Mouse (Mus musculus) kidney, adult 8-10 months (tissue): ENCODE results near the gene Wdr89.

Experiments
- DNase-seq, 2 experiments: peaks; one replicate each; pipeline ENCODE4 v3.0.0; 2022

The Wdr89 gene

DNA sequence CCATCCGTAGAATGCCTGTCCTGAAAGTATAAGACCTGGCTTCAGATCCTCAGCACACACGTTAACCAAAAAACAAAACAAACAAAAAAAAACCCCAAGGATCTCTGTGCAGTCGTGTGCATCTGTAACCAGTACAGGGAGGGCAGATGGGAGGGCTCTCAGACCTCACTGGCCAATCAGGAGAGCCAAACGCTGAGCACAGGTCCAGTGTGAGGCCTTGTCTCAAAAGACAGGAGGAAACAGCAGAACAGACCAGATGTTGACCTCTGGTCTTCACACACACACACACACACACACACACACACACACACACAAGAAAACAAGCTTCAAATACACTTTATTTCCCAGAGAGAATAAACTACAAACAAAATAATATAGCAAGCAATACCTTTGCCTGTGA lies 69.8 kb downstream of the Wdr89 start:
- peak; percentile 76 to 77 for DNase-seq

DNA sequence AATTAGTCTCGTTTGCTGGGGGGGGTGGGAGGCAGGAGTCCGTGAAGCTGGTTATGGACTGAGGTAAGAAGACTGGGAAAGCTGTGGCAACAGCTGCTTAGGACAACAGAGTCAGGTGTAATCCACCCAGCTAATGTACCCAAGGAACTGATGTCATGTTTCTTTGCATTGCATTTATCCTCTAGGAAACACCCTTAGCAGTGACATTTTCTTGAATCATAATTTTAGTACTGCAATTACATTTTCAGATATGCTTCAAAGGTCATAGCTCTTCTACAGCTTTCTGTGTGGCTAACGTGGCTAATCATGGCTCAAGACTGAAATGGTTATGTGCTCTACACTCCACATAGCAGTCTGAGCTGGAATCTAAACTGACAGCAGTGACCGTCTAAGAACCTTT lies 70.3 kb downstream of the Wdr89 start:
- no peak for DNase-seq

DNA sequence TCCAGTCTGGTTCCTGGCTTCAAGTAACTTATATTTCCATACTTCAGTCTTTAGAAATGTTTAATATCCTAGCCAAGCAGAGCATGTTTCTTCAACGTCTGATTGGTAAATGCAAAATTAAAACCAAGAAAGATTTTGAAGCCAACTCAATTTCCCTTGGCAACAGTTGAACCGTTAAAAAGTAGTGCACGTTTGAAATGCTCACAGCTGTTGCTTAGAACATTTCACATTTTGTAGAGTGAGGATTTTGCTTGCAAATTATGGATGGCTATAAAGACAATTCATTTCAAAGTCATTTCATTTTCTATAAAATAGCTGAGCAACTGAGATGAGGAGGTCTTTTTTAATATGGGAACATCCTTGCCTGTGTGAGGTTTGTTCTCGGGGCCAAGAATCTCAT lies 71.6 kb downstream of the Wdr89 start:
- DNase-seq: no peak

DNA sequence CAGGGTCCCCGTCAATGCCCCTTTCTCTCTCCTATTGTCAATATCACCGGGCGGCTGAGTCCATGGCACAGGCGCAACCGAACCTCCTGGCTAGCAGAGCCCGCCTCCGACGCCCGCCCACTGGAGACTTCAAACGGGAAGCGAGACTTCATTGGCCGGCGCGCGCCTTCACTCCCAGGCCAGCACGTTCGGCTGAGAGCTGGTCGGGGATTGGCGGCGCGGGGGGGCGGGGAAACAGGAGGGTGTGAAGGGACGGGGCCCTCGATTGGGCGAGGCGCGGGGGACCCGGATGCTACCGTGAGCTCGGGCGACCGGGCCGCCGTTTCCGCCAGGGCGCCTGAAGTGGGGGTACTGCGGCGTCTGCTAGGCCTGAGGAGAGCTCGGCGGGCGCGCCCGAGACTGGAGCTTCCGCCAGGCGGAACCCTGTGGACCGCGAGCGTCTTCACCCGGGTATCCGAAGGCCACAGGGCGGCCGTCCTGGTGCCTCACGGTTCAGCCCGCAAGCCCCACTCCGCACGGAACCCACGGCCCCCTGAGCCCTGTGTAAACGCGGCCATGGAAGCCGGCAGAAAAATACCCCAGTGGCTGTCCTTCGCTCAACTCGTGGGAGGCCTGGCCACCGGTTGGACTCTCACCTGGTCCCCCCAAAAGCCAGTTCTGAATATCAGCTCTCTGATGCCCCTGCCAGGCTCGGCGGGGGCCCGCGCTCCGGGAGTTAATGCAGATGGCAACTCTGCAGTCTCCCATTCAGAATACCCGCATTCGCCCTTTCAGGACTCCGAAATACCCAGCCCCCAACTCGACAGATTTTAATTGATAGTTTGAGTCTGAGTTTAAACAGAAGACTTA lies 73.0 kb downstream of the Wdr89 start, which contains the start of gene Ppp2r5e:
Gene Ppp2r5e, minus strand, starts transcription at position 92 of the 849 bp plus-strand sequence.
- peak; percentile 98 to 99 for DNase-seq

DNA sequence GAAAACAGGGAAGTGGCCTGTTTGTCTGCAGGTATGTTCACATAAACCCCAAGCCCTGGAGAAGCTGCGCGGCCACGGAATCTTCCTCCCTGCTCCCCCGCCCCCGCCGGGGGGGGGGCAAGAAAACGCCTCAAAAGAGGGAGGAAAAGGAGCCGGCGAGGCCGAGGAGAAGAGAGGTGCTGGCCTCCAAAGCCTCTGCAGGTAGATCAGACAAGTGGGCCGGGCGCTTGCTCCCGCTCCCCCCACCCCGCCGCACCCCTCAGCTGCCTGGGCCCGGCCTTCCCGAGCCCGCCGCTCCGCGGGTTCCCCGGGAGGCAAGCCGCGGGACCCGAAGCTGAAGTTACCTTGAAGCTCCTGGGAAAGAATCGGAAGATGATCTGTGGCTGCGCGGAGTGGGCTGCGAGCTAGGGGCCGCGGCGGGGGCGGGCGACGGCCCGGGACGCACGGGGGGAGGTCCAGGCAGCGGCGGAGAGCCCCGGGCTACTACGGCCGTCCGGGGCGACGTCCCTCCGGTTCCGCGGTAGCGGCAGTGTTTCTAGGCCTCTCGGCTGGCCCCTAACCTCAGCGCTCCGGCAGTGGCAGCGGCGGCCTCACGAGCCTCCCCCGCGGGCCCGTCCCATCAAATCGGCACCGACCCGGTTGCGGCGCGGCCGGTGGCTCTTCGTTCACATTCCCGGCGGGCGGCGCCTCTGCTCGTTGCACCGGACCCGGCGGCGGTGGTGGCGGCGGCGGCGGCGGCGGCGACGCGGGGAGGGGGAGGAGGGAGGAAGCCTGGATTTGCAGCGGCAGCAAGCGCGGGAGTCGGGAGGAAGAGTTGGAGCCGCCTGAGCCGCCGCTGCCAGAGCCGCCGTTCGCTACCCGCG lies 73.8 kb downstream of the Wdr89 start:
- peak in 1 of 2 experiments; percentile 28 for DNase-seq

DNA sequence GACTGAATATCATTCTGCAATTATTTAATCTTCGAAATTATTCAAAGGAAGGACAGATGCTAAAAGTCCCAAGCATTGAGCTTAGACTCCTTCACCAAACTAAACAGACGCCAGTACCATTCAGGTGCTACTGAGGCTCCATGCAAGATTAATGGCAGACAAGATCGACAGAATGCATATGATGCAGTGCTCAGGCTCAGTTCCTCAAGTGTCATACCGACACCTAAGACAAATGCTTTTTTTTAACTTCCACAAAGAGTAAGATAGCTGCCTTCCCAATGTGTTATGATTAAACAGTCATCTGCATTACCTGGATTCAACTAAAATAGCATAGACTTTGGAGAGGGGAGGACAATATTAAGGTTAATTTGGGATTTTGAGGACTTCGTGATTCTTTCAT lies 74.9 kb downstream of the Wdr89 start:
- no peak for DNase-seq

DNA sequence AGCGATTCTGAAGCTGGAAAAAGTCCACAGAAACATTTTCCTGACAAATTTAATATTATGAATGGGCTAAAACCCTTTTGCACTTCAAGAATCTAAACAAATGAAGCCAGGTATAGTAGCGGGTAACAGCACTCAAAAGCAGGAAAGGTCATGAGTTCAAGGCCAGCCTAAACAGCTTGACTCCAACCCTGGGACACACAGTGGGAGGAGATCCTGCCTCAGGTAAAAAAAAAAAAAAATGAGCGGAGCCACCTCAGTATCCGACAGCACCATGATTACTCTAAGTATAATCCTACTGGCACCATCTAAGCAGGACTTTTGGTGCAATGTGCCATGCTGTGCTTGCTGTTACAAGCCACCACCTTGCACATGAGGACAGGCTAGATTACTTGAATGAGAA lies 75.5 kb downstream of the Wdr89 start:
- DNase-seq: no peak

DNA sequence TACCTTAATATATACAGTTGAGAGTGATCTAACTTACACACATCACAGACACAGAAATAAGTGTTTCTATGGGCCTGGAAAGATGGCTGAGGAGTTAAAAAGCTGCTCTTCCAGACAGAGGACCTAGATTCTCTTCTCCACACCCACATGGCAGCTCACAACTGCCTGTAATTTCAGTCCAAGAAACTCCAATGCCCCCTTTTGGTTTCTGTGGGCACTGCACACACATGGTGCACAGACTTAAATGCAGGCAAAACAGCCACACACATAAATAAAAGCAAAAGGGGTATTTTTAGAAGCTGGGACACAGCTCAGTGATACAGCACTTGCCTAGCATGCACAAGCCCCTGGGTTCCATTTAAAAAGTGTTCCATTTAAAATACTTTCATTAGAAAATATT lies 81.8 kb downstream of the Wdr89 start:
- DNase-seq: no peak

DNA sequence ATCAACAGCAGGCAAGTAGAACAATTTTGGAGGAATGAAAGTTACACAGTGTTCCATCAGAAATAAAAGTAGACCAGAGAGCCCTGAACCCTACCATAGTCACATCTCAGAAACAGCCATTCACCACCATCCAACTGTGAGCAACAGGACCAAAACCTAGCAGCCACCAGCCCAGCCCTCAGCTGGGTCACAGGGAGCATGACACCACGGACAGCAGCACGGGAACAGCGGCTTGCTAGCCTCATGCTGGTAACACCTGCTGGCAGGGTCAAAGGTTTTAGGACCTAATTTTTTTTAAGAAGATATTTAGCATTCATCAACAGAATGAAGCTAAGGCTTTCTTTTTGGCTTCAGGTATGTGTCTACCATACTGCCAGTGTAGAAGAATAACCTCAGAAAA lies 85.6 kb downstream of the Wdr89 start:
- DNase-seq: no peak
